Mouse (Mus musculus) frontal cortex, postnatal 10 days (tissue): ENCODE results near the gene Ptdss2.
A peak's percentile ranks its signal among the peaks of the same experiment; 100 is the strongest.

Source experiments
- DNase-seq, 2 experiments: peaks; one replicate each; pipeline ENCODE4 v3.0.0; 2022; ENCODE audit warnings: low spot score in 2 of 2, mixed read lengths in 1 of 2

The Ptdss2 gene

DNA sequence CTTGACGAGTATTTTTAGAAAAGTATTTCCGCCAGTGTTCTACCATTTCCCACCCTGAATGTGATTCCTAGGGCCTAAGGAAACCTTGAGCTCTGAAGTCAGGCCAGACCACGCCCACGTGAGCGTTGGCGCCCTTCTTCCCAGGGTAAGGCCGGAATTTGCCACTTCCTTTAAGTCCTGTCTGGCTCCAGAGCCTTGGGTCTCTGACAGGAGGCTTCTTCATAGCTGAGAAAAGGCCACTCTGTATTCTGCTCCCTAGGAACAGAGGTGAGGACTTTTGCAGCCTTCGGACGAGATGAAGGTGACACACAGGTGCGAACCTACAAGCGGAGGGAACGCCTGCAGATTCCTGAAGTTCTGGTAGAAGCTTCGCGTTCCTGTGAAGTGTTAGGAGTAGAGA, at the start of gene Ptdss2:
TSS of gene Ptdss2 (plus strand) at position 138 of the 400 bp plus-strand sequence.
- DNase-seq, result no peak

GRCm38 (mm10) chr7:141073782-141074181, 48.4 kb upstream of the Ptdss2 start:
- DNase-seq, result no peak

DNA sequence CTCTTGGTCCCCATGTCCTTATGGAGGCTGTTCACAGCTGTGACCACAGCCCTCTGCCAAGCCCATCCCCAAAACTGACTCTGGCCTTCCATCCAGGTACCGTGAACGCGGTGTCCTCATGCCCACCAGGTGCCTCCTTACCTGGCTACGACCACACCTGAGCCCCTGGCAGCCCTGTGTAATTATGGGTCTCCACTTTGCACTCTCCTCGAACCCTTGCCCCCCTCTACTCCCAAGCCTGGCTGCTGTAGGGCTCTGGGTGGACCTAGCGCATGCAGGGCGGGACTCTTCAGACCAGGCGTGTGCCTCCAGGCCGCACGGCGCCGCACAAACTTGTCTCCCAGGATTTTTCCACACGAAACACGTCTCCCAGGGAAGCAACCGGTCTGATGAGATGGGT, 44.3 kb upstream of the Ptdss2 start, which contains the start of gene Pkp3:
TSS of gene Pkp3 (plus strand) at position 378 of the 400 bp plus-strand sequence.
- DNase-seq, result no peak

GRCm38 (mm10) chr7:141078876-141079275, 43.3 kb upstream of the Ptdss2 start:
- DNase-seq, result no peak

DNA sequence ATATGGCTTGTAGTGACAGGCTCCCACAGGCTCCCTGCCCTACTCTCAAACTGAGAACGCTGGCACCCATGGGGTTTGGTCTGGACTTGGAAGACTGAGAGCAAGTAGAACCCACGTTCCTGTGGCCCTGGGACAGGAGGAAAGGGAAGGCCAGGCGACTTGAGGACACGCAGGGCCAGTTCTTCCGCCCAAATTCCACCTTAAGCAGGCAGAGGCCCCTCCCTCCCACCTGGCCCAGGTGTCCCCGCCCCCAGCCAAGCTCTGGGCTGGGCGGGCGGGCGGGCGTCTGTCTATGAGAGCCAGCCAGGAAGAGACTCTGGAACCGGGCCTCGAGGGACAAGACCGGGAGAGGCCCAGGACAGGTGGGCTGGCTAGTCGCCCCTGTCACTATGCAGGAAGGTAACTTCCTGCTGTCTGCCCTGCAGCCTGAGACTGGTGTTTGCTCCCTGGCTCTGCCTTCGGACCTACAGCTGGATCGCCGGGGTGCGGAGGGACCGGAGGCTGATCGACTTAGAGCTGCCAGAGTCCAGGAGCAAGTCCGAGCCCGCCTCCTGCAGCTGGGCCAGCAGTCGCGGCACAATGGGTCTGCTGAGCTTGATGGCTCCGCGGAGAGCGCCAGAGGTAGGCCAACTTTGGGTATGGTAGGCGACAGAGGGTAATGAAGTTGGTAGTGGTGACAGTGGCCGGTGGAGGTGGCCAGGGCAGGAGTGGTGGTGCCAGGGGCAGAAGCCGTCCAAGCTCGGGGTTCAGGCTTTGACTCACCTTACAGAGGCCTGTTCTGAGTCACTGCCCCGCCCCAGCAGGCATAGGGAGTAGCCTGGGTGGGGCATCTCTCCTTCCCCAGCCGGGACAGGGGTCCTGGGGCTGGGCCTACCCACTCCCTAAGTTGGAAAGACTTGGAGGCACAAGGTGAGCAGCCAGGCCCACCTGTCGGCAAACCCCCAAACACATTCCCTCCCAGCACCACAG, 42.4 kb upstream of the Ptdss2 start:
- DNase-seq, result no peak

GRCm38 (mm10) chr7:141087894-141088293, 34.3 kb upstream of the Ptdss2 start:
- no peak for DNase-seq

DNA sequence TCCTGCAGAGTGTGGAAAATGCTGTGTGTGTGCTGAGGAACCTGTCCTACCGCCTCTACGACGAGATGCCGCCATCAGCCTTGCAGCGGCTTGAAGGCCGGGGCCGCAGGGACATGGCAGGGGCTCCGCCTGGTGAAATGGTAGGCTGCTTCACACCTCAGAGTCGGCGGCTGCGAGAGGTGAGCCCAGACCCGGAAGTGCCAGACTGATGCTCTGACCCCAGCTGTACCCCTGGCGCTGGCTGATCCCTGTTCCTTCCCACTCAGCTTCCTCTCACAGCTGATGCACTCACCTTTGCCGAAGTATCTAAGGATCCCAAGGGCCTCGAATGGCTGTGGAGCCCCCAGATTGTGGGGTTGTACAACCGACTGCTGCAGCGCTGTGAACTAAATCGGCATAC, 33.7 kb upstream of the Ptdss2 start:
- no peak for DNase-seq

GRCm38 (mm10) chr7:141090228-141090627, 32.0 kb upstream of the Ptdss2 start:
- DNase-seq, result no peak

DNA sequence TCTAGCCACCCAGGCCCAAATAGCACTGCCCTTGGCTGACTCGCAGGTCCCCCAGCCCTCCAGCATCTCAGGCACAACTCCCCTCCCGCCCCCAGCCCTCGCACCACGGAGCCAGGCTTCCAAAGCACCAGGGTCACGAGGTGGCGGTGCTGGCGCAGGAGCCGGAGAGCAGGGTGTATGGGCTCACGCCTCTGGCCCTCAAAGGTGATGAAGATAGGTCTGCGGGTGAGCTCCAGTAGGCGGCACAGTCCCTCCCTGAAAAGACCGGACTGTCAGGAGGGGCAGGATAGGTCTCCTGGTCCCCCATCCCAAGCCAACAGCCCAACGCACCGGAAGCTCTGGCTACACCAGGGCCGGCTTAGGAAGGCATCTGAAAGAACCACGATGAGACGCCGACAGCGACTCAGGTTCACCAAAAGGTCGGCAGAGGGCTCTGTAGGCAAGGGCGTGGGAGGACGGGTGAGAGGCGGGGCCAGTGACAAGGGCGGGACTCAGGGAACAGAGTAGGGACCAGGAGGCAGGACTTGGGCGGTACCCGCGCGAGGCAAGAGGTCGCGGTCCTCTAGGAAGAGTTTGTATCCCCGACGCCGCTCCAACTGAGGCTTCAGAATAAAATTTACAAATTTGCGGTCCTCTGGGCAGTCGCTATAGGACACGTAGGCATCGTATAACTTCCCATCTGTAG, 30.0 kb upstream of the Ptdss2 start:
- peak; percentile 43 to 60 for DNase-seq

DNA sequence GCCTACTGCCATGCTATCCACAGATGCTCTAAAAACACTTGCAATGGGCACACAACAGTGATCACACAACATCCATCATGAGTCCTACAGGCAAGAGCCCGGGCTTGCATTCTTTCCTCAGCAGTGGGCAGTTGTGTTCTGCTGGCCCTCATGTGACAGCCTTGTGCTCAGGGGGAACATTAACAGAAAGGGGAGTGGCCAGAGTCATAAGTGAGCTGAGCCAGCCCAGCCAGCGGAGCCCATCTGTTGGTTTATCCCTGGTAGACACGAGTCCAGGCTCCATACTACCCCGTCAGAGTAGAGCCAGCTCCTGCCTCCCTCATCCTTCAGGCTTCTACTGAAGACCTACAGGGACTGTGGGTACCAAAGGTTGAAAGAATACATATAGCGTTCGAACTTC, 28.2 kb upstream of the Ptdss2 start:
- DNase-seq, result no peak

- no peak for DNase-seq
Measured at GRCm38 (mm10) chr7:141094487-141095205, 27.5 kb upstream of the Ptdss2 start.

DNA sequence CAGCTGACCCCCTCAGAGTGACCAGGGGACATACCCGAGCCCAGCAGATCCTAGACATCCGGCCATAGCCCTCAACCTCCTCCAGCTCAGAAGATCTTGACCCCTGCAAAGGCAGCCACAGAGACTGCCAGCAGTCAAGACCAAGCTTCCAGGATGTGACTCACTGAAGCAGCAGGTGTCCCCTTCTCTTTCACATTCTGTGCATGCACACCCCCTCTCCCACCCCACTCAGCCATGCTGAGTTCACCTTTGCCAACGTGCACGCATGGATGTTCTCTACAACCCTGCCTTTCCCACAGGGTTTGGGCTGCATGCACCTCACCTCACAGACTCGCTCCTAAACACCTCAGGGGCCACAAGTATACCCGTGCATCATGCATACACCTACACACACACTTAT, 26.2 kb upstream of the Ptdss2 start:
- DNase-seq, result no peak

- DNase-seq, result no peak
Measured at GRCm38 (mm10) chr7:141096649-141097056, 25.5 kb upstream of the Ptdss2 start.

GRCm38 (mm10) chr7:141097177-141097576, 25.0 kb upstream of the Ptdss2 start:
- DNase-seq, result no peak

DNA sequence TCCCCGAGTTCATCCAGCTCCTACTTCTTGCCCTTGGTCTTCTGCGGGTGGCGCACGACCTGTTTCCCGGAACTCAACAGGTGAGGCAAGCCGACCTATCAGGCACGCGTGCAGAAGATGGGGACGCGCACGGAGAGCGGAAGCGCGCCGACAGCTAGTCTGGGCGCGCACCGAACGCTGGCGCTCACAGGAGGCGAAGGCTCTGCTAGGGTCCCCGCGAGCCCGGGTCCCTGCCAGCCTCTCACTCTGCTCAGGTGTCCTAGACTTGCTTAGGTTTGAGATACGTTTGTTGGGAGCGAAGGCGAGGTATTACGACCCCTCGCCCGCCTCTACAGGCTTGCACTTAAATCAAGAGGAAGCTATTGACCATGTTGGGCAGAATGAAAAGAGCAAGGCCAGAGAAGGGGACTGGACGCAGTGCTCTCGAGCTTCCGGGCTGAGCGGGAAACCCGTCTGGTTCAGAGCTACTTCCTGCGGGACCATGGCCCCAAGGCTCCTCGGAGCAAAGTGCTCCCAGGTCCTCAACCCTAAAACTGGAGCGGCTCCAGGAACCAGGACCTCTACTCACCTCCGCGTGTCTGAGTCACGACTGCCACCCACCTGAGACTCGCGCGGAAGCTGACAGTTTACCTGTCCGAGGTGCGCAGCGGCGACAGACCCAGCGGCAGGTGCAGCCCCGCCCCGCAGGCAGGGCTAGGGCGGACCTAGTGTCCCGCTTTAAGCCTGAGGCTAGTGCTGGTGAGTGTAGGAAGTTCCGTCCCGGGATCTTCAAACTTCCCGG, 22.1 kb upstream of the Ptdss2 start, which contains the start of gene Sigirr:
TSS of gene Sigirr (minus strand) at position 662 of the 781 bp plus-strand sequence.
- DNase-seq, result no peak

GRCm38 (mm10) chr7:141103161-141103560, 19.0 kb upstream of the Ptdss2 start:
- no peak for DNase-seq

DNA sequence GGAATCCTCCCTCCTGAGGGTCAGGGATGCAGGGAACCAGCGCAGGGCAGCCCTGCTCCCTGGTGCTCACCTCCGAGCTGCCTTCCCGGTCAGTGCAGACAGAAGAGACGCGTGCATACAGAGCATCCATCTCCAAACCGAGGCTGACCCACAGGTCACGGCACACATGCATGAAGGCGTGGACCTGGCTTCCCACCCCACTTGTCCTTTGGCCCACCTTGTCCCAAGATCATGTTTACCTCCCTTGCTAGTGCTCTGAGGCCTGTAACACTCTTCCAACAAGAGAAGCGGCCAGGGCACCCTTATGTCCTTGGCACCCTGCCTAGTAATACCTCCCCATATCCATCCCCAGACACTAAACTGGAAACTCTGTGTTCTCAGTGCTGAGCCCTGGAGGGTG, 6.3 kb upstream of the Ptdss2 start:
- no peak for DNase-seq

DNA sequence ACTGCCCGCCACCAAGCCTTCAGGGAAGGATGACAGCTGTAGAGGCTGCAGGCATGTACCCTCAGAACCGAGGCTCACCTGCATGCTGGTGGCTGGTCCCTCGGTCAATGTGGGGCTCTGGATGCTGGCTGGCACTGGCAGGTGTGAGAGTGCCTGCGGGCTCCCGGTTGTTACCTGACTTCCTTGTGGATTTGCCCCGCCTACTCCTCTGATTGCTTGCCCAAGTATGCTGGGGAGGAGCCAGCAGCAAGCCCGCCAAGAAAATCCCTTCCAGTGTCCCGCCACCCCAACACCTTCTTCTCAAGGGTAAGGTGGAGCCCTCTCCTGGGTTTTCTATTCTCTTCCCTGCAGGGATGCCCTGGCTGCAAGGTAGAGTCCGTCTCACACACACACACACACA, 4.5 kb upstream of the Ptdss2 start, which contains the start of gene Ano9:
TSS of gene Ano9 (minus strand) at position 171 of the 400 bp plus-strand sequence.
- no peak for DNase-seq

DNA sequence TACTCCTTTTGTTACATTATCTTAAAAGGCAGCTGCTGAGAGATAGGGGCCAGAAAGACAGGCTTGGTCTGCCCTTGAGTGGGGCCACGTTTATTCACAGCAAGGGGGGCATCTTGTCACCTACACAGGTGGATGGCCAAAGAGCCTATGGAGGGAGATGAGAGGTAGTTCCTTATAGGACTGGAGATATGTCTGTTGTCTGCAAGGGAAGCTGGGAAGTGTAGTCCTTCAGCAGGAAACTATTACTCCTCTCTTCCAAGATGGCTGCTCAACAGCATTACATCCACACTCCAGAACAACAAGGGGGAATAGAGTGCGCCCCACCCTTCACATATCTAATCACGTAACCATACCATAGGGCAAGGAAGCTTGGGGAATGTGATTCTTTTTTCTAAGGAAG, 2.7 kb upstream of the Ptdss2 start:
- no peak for DNase-seq

DNA sequence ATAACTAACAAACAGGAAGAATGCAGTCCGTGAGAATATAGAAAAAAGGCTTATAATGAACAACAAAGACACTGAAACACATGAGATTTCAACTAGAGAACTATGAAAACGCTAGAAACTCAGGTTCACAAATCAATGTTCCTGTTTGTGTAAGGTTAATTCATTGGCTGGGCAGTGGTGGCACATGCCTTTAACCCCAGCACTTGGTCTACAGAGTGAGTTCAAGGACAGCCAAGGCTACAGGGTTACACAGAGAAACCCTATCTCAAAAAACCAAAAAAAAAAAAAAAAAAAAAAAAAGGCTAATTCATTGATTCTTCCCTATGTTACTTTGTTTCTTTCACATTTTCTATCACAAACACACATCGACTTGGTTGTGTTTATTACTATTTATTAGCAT, 1.6 kb upstream of the Ptdss2 start:
- no peak for DNase-seq

DNA sequence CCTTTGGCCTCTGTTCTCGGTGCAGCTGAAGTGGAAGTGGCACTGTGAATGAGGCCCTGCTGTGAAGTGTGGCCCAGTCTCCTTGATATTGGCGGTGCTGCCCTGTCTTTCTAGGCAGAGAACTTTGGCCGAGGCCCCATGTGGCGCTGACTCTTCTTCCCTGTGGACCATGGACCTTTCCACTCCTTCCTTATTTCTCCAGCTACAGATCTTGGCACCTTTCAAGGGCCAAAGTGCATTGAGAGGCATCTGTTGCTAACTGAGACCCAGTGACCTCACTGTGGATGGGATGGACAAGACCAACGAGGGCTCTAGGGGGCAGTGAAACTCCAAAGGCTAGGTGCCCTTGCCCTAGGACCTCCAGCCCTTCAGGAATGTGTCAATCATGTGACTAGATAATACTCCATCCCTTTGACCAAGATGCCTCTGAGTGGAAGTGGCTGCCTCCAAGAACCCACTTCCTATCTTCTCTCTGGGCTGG, 1.1 kb upstream of the Ptdss2 start:
- DNase-seq, result no peak
